Mouse (Mus musculus): Measurements from ENCODE around the gene Rin3. TPM values are rescaled to one million over a fixed set of nuclear protein-coding genes. Genes with fewer than 3 reads are reported as not detected.

Rin3 gene
- polyA plus RNA-seq, 1 experiment, result 40.9 TPM

DNA sequence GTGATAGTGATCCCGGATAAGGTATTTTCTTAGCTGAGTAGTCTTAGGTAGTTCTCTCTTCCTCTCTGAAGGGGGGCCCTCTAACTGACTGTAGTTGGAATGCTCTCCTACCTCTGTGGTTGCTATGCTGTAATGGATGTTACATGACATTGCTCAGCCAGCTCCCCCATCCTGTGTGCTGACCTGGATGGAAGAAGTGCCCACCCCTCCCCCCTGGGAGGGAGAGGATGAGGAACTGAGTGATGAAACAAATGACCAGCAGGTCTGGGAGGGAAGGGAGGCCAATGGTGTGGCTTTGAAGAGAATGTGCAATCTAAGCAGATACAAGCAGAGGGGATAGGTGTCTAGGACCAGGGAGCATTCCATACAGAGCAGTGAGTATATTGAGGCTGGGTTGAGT is 73.9 kb downstream of the Rin3 start:
- DNase-seq, result no peak
- WGBS, result 92% methylated on average over 1 of the region's 1 CpGs
- H3K4me1 ChIP-seq (ENCODE audit: control insufficient read depth, insufficient read depth, low read length), result peaks cover 9% of the 10 kb centered on the region
- H3K4me3 ChIP-seq (replicated peaks; ENCODE audit: extremely low read depth, low read depth, low read length), result no peak overlapping the region
- TF ChIP-seq CTCF (IDR thresholded peaks at IDR 0.05; ENCODE audit: insufficient read depth, low read length) (no peak), POLR2A (IDR thresholded peaks at IDR 0.05; ENCODE audit: borderline replicate concordance, extremely low read depth, low read depth, low read length) (no peak)

- WGBS, result 92% methylated on average over 4 of the region's 4 CpGs
- no peak overlapping the region for H3K4me3 ChIP-seq (replicated peaks; ENCODE audit: extremely low read depth, low read depth, low read length)
- peaks cover 9% of the 10 kb centered on the region for H3K4me1 ChIP-seq (ENCODE audit: control insufficient read depth, insufficient read depth, low read length)
- TF ChIP-seq POLR2A (IDR thresholded peaks at IDR 0.05; ENCODE audit: borderline replicate concordance, extremely low read depth, low read depth, low read length), result no peak
- no peak for TF ChIP-seq CTCF (IDR thresholded peaks at IDR 0.05; ENCODE audit: insufficient read depth, low read length)
- DNase-seq, result no peak
These were observed 76.5 kb downstream of the Rin3 start for GRCm38 (mm10) chr12:102359390-102359789.

DNA sequence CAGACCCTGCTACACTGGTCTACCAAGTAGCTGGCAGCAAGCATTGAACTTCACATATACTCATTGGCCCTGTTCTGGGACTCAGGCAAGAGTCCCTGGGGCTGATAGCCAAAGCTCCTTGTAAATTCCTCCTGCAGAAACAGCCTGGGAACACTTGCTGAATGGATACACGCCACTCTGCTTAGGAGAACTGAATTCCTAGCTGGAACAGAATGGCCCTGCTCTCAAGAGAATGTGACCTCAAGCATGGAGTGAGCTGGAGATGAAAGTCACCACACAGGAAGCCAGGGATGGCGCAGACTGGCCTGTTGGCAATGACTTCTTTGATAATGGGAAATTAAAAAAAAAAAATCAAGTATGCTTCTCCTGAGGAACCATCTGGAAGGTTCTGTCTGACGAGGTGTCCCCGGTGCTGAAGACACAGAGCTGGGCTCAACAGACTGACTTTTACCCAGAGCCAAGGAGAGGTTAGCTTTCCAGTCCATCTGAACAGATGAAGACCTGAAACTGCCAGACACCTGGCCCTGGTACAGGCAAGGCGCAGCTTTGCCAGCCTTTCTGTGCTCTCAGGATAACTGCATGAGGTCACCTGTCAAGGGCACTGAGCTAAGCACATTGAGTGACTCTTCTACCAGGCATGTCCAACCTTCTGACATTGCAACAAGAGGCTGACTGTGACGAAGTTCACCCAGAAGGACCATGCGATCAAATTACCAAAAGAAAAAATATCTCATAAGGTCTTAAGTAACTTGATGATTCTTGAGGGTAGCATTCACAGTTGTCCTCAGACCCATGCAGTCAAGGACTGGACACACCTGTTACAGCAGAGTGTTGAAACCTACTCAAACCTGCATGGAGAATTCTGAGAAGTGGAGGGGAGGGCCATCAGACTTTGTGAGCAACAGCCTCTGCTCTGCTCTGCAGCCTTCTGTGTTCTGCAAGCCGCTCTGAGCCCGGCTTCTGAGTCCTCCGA is 78.6 kb downstream of the Rin3 start:
- no peak overlapping the region for H3K4me3 ChIP-seq (replicated peaks; ENCODE audit: extremely low read depth, low read depth, low read length)
- peaks cover 9% of the 10 kb centered on the region for H3K4me1 ChIP-seq (ENCODE audit: control insufficient read depth, insufficient read depth, low read length)
- TF ChIP-seq POLR2A (IDR thresholded peaks at IDR 0.05; ENCODE audit: borderline replicate concordance, extremely low read depth, low read depth, low read length) (no peak), CTCF (IDR thresholded peaks at IDR 0.05; ENCODE audit: insufficient read depth, low read length) (no peak)
- 69% methylated on average over 10 of the region's 10 CpGs for WGBS
- DNase-seq, result no peak

DNA sequence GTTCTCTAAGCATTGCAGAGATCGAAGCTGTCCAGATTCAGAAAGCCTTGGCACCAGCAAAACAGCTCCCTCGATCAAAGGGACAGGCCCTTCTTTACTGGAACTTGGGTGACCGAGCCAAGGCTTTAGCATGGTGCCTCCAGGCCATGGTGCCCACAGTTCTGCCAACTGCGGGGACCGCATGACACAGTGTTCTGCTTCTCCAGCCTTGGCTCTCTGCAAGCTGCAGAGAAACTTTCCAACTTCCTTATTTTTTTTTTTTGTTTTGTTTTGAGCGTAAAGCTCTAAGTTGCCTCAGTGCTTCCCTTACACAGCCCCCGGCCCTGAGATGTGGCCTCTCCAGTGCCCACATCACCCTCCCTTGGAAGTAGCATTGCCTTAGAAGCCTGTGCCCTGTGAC is 82.2 kb downstream of the Rin3 start:
- no peak for TF ChIP-seq CTCF (IDR thresholded peaks at IDR 0.05; ENCODE audit: insufficient read depth, low read length)
- TF ChIP-seq POLR2A (IDR thresholded peaks at IDR 0.05; ENCODE audit: borderline replicate concordance, extremely low read depth, low read depth, low read length), result no peak
- no peak for DNase-seq
- peaks cover 11% of the 10 kb centered on the region for H3K4me1 ChIP-seq (ENCODE audit: control insufficient read depth, insufficient read depth, low read length)
- H3K4me3 ChIP-seq (replicated peaks; ENCODE audit: extremely low read depth, low read depth, low read length), result no peak overlapping the region
- 83% methylated on average over 7 of the region's 7 CpGs for WGBS

- TF ChIP-seq POLR2A (IDR thresholded peaks at IDR 0.05; ENCODE audit: borderline replicate concordance, extremely low read depth, low read depth, low read length) (no peak), CTCF (IDR thresholded peaks at IDR 0.05; ENCODE audit: insufficient read depth, low read length) (no peak)
- 90% methylated on average over 9 of the region's 9 CpGs for WGBS
- peaks cover 2% of the 10 kb centered on the region; the same call in 1 of the 2 replicates for H3K4me1 ChIP-seq (ENCODE audit: control insufficient read depth, insufficient read depth, low read length)
- H3K4me3 ChIP-seq (replicated peaks; ENCODE audit: extremely low read depth, low read depth, low read length), result no peak overlapping the region
- no peak for DNase-seq
These were observed 83.4 kb downstream of the Rin3 start for GRCm38 (mm10) chr12:102366126-102366816.

GRCm38 (mm10) chr12:102367075-102367474 is 84.2 kb downstream of the Rin3 start:
- DNase-seq, result no peak
- 85% methylated on average over 3 of the region's 3 CpGs for WGBS
- TF ChIP-seq POLR2A (IDR thresholded peaks at IDR 0.05; ENCODE audit: borderline replicate concordance, extremely low read depth, low read depth, low read length) (no peak), CTCF (IDR thresholded peaks at IDR 0.05; ENCODE audit: insufficient read depth, low read length) (no peak)
- H3K4me3 ChIP-seq (replicated peaks; ENCODE audit: extremely low read depth, low read depth, low read length), result no peak overlapping the region
- H3K4me1 ChIP-seq (ENCODE audit: control insufficient read depth, insufficient read depth, low read length), result peaks cover 2% of the 10 kb centered on the region; the same call in 1 of the 2 replicates

GRCm38 (mm10) chr12:102368066-102368465 is 85.2 kb downstream of the Rin3 start:
- DNase-seq, result no peak
- Histone ChIP-seq H3K4me3 (replicated peaks; ENCODE audit: extremely low read depth, low read depth, low read length) (peak overlapping the region; percentile 14), H3K4me1 (ENCODE audit: control insufficient read depth, insufficient read depth, low read length) (peaks cover 2% of the 10 kb centered on the region; the same call in 1 of the 2 replicates)
- TF ChIP-seq CTCF (IDR thresholded peaks at IDR 0.05; ENCODE audit: insufficient read depth, low read length), result no peak
- WGBS, result 57% methylated on average over 7 of the region's 7 CpGs

- no peak for TF ChIP-seq POLR2A (IDR thresholded peaks at IDR 0.05; ENCODE audit: borderline replicate concordance, extremely low read depth, low read depth, low read length)
- no peak for TF ChIP-seq CTCF (IDR thresholded peaks at IDR 0.05; ENCODE audit: insufficient read depth, low read length)
- Histone ChIP-seq H3K4me3 (replicated peaks; ENCODE audit: extremely low read depth, low read depth, low read length) (peak overlapping the region; percentile 14), H3K4me1 (ENCODE audit: control insufficient read depth, insufficient read depth, low read length) (peaks cover 2% of the 10 kb centered on the region; the same call in 1 of the 2 replicates)
- WGBS, result 79% methylated on average over 14 of the region's 14 CpGs
- DNase-seq, result no peak
These were observed 85.7 kb downstream of the Rin3 start for GRCm38 (mm10) chr12:102368556-102368955.

DNA sequence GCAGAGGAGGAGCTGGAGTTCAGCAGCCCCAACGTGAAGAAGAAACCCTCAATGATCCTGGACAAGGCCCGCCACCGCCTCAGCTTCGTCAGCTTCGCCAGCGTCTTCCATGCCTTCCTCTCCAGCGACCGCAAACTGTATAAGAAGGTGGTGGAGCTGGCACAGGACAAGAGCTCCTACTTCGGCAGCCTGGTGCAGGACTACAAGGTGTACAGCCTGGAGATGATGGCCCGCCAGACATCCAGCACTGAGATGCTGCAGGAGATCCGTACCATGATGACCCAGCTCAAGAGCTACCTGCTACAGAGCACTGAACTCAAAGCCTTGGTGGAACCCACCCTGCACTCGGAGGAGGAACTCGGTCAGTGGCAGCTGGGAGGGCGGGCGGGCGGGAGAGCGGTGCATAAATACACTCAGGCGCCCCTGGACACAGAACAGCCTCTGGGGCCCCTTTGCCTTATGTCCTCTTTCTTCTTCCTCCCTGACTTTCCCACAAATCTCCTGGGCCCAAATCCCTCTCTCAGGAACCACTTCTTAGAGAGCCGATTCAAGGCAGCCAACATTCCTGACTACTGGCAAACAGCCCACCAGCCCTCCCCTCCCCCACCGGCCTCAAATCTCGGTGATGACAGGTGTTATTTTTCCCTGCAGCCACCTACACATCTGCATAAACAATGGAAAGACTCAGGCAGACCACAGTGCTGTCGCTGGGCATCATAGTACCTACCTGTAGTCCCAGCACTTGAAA is 86.8 kb downstream of the Rin3 start:
- TF ChIP-seq CTCF (IDR thresholded peaks at IDR 0.05; ENCODE audit: insufficient read depth, low read length) (no peak), POLR2A (IDR thresholded peaks at IDR 0.05; ENCODE audit: borderline replicate concordance, extremely low read depth, low read depth, low read length) (no peak)
- 63% methylated on average over 22 of the region's 22 CpGs for WGBS
- H3K4me1 ChIP-seq (ENCODE audit: control insufficient read depth, insufficient read depth, low read length), result peaks cover 2% of the 10 kb centered on the region; the same call in 1 of the 2 replicates
- H3K4me3 ChIP-seq (replicated peaks; ENCODE audit: extremely low read depth, low read depth, low read length), result peak overlapping the region; percentile 22
- DNase-seq, result no peak
